Mouse (Mus musculus): ENCODE measurements around the gene Hdlbp.
"Not testable (repeated sequence)": the region's sequence is repeated elsewhere in the genome, so short reads cannot be mapped to it uniquely, and the experiment has no call there.

GRCm38 (mm10) chr1:93450118-93450517 is 28.5 kb downstream of the Hdlbp start:
- TF ChIP-seq CTCF (IDR thresholded peaks at IDR 0.05; ENCODE audit: low read depth, low read length); EP300 (IDR thresholded peaks at IDR 0.05; ENCODE audit: insufficient read depth, low read depth, low read length): not testable (repeated sequence)
